Mouse (Mus musculus): ENCODE data around the gene Adtrp.

Gene Adtrp

GRCm38 (mm10) chr13:41847516-41848126 is at the start of gene Adtrp:
Gene Adtrp (minus strand): TSS chr13:41847684.
- DNase-seq, result peak; percentile 13

GRCm38 (mm10) chr13:41892016-41892415 is 44.5 kb upstream of the Adtrp start:
- no peak for DNase-seq

GRCm38 (mm10) chr13:41890618-41891017 is 43.1 kb upstream of the Adtrp start:
- no peak for DNase-seq

GRCm38 (mm10) chr13:41890111-41890600 is 42.7 kb upstream of the Adtrp start:
- DNase-seq, result no peak

- no peak for DNase-seq
Measured at GRCm38 (mm10) chr13:41888644-41889043, 41.2 kb upstream of the Adtrp start.

- no peak for DNase-seq
Measured at GRCm38 (mm10) chr13:41886120-41886519, 38.6 kb upstream of the Adtrp start.

GRCm38 (mm10) chr13:41883665-41884291 is 36.3 kb upstream of the Adtrp start:
- no peak for DNase-seq

GRCm38 (mm10) chr13:41881201-41881600 is 33.7 kb upstream of the Adtrp start:
- no peak for DNase-seq

GRCm38 (mm10) chr13:41880525-41880924 is 33.0 kb upstream of the Adtrp start:
- no peak for DNase-seq

GRCm38 (mm10) chr13:41872686-41873085 is 25.2 kb upstream of the Adtrp start:
- no peak for DNase-seq

- DNase-seq, result no peak
Measured at GRCm38 (mm10) chr13:41872161-41872562, 24.7 kb upstream of the Adtrp start.

- no peak for DNase-seq
Measured at GRCm38 (mm10) chr13:41867533-41867932, 20.0 kb upstream of the Adtrp start.

- DNase-seq, result peak; percentile 5
Measured at GRCm38 (mm10) chr13:41865575-41865974, 18.1 kb upstream of the Adtrp start.

GRCm38 (mm10) chr13:41865071-41865470 is 17.6 kb upstream of the Adtrp start:
- DNase-seq, result no peak

GRCm38 (mm10) chr13:41860603-41861405 is 13.3 kb upstream of the Adtrp start:
- DNase-seq, result no peak

GRCm38 (mm10) chr13:41855206-41856185 is 8.0 kb upstream of the Adtrp start:
- no peak for DNase-seq

GRCm38 (mm10) chr13:41850727-41851378 is 3.4 kb upstream of the Adtrp start:
- no peak for DNase-seq

- no peak for DNase-seq
Measured at GRCm38 (mm10) chr13:41846516-41846915, 968 bp downstream of the Adtrp start.

GRCm38 (mm10) chr13:41845013-41845412 is 2.5 kb downstream of the Adtrp start:
- DNase-seq, result no peak

- DNase-seq, result no peak
Measured at GRCm38 (mm10) chr13:41844071-41844470, 3.4 kb downstream of the Adtrp start.

GRCm38 (mm10) chr13:41833614-41834139 is 13.8 kb downstream of the Adtrp start:
- DNase-seq, result no peak

- DNase-seq, result no peak
Measured at GRCm38 (mm10) chr13:41828296-41828754, 19.2 kb downstream of the Adtrp start.

Measured in liver (tissue).